Mouse (Mus musculus) B cell, adult 67 days (primary cell): Measurements from ENCODE around the gene Tgfa. TPM values are rescaled to one million over a fixed set of nuclear protein-coding genes. Genes with fewer than 3 reads are reported as not detected.

Experiments
- total RNA-seq, 2 experiments: library from RNA; stranded (reverse); gene quantifications; 4 replicates each; pipeline ENCODE4 v1.2.4; 2023

The Tgfa gene
- 1 to 10 TPM; 1.1 to 1.5 TPM for total RNA-seq

DNA sequence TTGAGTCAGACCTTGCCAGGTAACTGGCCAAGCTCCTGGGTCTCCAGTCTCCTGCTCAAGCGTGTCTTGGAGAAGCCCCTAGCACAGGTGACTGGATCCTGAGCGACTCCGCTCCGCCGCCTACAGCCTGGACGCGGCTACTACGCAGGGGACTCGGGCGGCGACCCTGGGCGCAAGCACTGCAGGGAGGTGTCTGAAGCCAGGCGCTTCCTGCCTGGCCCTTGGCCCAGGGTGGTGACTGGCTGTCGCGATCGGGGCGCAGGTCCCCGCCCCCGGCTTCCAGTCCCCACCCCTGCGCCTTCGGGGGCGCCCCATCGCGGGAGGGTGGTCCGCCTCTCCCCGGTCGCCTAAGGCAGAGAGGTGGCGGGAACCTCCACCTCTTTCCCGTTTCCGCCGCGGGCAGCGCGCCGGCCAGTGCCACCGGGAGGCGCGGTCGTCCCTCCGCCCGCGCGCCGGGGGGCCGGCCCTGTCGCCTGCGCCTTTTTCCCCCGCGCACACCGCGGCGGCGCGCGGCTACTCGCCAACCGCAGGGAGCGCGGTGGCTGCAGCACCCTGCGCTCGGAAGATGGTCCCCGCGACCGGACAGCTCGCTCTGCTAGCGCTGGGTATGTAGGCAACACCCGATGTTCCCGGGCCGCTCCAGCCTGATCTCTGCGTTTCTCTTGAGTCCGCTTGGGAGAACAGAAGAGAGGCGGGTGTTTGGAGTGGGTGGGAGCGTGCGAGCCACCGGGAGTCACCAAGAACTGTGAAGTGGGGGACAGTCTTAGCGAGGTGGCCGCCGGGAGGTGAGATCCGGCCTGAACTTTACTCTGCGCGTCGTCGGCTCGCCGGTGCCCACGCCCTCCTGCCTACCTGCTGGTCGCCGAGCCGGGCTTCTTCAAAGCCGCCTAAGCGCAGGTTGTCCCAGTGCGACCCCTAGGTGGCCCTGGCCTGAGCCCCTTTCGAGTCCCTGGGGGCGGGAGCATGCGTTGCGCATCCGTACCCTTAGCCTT lies at the start of gene Tgfa:
Gene Tgfa (plus strand): TSS at position 283 of the 992 bp plus-strand sequence.

Other genes with a start within 250 kb of the Tgfa start
- 100 to 1,000 TPM; 207 to 241 TPM for gene Dusp11, start 233.6 kb upstream of the Tgfa start, total RNA-seq
- gene Figla, start 179.1 kb upstream of the Tgfa start, total RNA-seq = not detected
- not detected for gene Add2, start 166.5 kb upstream of the Tgfa start, total RNA-seq
- gene Fam136a, start 170.4 kb downstream of the Tgfa start, total RNA-seq = 10 to 100 TPM; 19.7 to 23.2 TPM
- gene Snrpg, start 176.1 kb downstream of the Tgfa start, total RNA-seq = 100 to 1,000 TPM; 211 to 251 TPM
- gene Pcyox1, start 201.9 kb downstream of the Tgfa start, total RNA-seq = 10 to 100 TPM; 12.1 to 17.4 TPM
- 100 to 1,000 TPM; 120 to 141 TPM for gene Tia1, start 209.0 kb downstream of the Tgfa start, total RNA-seq
- under 1 TPM in 1 of 2 experiments, not detected in 1; 0.73 TPM for gene Gm44790, start 231.4 kb downstream of the Tgfa start, total RNA-seq
- 10 to 100 TPM; 59.7 to 71.4 TPM for gene C87436, start 243.2 kb downstream of the Tgfa start, total RNA-seq